Mouse (Mus musculus) midbrain, embryonic 11.5 days (tissue): ENCODE measurements around the gene Tmem183a. TPM values are rescaled to one million over a fixed set of nuclear protein-coding genes. Genes with fewer than 3 reads are reported as not detected.

Experiments used
- ATAC-seq: fragments of 200-750 bp; cut with Nextera tagmentation; 2 replicates; pipeline ENCODE4 v1.8.0; 2017; ENCODE audit warnings: moderate TSS enrichment, moderate library complexity; ENCODE audit not compliant: low FRiP score
- DNase-seq: peaks from one replicate; pipeline ENCODE4 v3.0.0; 2015; ENCODE audit warnings: low spot score; ENCODE audit errors: missing footprints
- H3K27ac ChIP-seq: fragments of 300-500 bp; sonication (generic); 2 replicates; pipeline ENCODE4 v1.5.1; 2014; ENCODE audit warnings: low read depth, low read length
- H3K27me3 ChIP-seq: fragments of 300-500 bp; sonication (generic); 2 replicates; pipeline ENCODE4 v1.6.1; 2014; ENCODE audit warnings: mild to moderate bottlenecking, low read length, moderate library complexity, mixed read lengths; ENCODE audit not compliant: control insufficient read depth, insufficient read depth
- H3K36me3 ChIP-seq: fragments of 300-500 bp; sonication (generic); 2 replicates; pipeline ENCODE4 v1.6.1; 2014; ENCODE audit warnings: mild to moderate bottlenecking, low read length, moderate library complexity, mixed read lengths; ENCODE audit not compliant: control insufficient read depth, insufficient read depth
- H3K4me1 ChIP-seq: fragments of 300-500 bp; sonication (generic); 2 replicates; pipeline ENCODE4 v1.6.1; 2014; ENCODE audit warnings: low read length; ENCODE audit not compliant: control insufficient read depth, insufficient read depth
- H3K4me2 ChIP-seq: fragments of 300-500 bp; sonication (generic); 2 replicates; pipeline ENCODE4 v1.6.1; 2014; ENCODE audit warnings: mild to moderate bottlenecking, moderate library complexity
- H3K4me3 ChIP-seq: fragments of 300-500 bp; sonication (generic); 2 replicates; pipeline ENCODE4 v1.5.1; 2014; ENCODE audit warnings: low read depth, low read length
- H3K9ac ChIP-seq: fragments of 300-500 bp; sonication (generic); 2 replicates; pipeline ENCODE4 v1.6.1; 2014; ENCODE audit warnings: low read length
- H3K9me3 ChIP-seq: fragments of 300-500 bp; sonication (generic); 2 replicates; pipeline ENCODE4 v1.6.1; 2016; ENCODE audit warnings: low read length; ENCODE audit not compliant: control insufficient read depth
- WGBS: fragments of 180-500 bp; shearing (Covaris S2); extraction: QIAGEN DNeasy Blood & Tissue Kit; methylation state at CpG from one replicate; pipeline ENCODE4 v1.1.7; 2014; 5-methylcytosine and 5-hydroxymethylcytosine counted together
- polyA plus RNA-seq: library from polyadenylated mRNA; unstranded; fragments of >200 nt; fragmentation: Nextera tagmentation; extraction: Ambion mirVana; gene quantifications from 2 replicates; pipeline ENCODE4 v1.2.1, GENCODE M21; 2014

The Tmem183a gene
- polyA plus RNA-seq: 128 and 137 TPM in 2 replicates

DNA sequence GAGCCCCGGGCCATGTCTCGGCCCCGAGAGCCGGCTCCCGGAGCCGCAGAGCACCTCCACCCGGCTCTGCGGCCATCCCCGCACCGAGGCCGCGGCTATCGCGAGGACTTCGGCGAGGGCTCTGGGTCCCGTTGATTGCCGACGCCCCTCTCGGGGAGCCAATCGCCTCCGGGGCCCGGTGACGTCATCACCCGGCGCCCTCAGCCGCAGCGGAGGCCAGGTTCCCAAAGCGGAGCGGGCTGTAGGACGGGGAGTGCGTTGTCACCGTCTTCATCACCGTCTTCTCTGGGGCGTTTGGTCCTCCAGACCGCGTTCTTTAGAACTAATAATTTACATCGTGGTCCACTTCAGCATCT lies at the start of gene Tmem183a:
Tmem183a (minus strand) TSS at position 123 of the 356 bp plus-strand sequence.
- peaks cover 8% of the 10 kb centered on the region; the same call in 1 of the 2 replicates for H3K36me3 ChIP-seq
- peak within 1 kb of the TSS; percentile 92 for H3K9ac ChIP-seq
- peak within 1 kb of the TSS; percentile 69; the same call in 1 of the 2 replicates for H3K27ac ChIP-seq
- H3K9me3 ChIP-seq: no peaks in the 10 kb centered on the region
- peaks cover 7% of the 10 kb centered on the region for H3K4me1 ChIP-seq
- under 1% methylated on average over 38 of the region's 38 CpGs for WGBS
- ATAC-seq: peak; percentile 98
- H3K27me3 ChIP-seq: no peaks in the 10 kb centered on the region
- DNase-seq: peak; percentile 100
- H3K4me3 ChIP-seq: peak within 1 kb of the TSS; percentile 91
- peak within 1 kb of the TSS; percentile 67 for H3K4me2 ChIP-seq

DNA sequence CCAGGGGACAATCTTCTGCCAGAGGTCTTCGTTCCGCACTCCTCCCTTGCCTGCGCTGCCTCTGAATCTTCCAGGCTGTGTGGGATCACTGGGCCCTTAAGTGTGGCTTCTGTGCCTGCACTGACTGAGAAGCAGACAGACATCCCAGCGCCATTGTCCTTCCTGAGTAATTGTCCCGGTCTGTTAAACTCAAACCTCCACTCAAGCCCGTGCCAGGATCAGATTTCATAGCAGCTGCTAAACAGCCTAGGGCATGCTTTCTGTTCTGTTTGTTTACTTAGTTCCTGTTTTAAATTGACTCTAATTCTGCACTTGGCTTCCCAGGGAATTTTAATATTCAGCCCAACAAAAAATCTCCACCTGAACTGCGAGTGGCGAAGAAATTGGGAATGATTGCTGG lies 46.3 kb upstream of the Tmem183a start:
- DNase-seq (no peak), ATAC-seq (no peak)
- Histone ChIP-seq H3K9me3 (no peaks in the 10 kb centered on the region), H3K4me2 (no peak overlapping the region), H3K36me3 (peaks cover 4% of the 10 kb centered on the region; the same call in 1 of the 2 replicates), H3K4me3 (no peak overlapping the region), H3K27ac (no peak overlapping the region), H3K9ac (no peak overlapping the region), H3K27me3 (no peaks in the 10 kb centered on the region), H3K4me1 (peaks cover 6% of the 10 kb centered on the region)
- 77% methylated on average over 8 of the region's 8 CpGs for WGBS

DNA sequence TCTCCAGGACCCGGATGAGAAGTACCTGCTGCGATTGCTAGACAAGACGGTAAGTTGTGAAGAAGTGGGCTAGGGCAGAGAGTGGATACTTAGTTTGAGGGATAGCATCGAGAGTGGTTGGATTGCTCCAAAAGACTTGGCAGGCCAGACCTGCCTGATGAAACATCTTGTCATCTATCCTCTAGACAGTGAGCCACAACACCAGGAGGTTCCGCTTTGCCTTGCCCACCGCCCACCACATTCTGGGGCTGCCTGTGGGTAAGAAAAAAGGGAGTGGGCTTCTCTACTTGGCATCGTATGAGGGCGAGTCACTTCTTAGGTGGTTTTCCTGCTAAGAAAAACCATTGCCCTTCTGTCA lies 44.6 kb upstream of the Tmem183a start:
- Histone ChIP-seq H3K27ac (no peak overlapping the region), H3K36me3 (peaks cover 4% of the 10 kb centered on the region; the same call in 1 of the 2 replicates), H3K4me2 (peak overlapping the region; percentile 92), H3K9me3 (no peaks in the 10 kb centered on the region), H3K27me3 (no peaks in the 10 kb centered on the region), H3K9ac (peak overlapping the region; percentile 76), H3K4me3 (peak overlapping the region; percentile 82), H3K4me1 (peaks cover 6% of the 10 kb centered on the region)
- DNase-seq (no peak), ATAC-seq (peak; percentile 33; the same call in 1 of the 2 replicates)
- WGBS: 34% methylated on average over 8 of the region's 8 CpGs

DNA sequence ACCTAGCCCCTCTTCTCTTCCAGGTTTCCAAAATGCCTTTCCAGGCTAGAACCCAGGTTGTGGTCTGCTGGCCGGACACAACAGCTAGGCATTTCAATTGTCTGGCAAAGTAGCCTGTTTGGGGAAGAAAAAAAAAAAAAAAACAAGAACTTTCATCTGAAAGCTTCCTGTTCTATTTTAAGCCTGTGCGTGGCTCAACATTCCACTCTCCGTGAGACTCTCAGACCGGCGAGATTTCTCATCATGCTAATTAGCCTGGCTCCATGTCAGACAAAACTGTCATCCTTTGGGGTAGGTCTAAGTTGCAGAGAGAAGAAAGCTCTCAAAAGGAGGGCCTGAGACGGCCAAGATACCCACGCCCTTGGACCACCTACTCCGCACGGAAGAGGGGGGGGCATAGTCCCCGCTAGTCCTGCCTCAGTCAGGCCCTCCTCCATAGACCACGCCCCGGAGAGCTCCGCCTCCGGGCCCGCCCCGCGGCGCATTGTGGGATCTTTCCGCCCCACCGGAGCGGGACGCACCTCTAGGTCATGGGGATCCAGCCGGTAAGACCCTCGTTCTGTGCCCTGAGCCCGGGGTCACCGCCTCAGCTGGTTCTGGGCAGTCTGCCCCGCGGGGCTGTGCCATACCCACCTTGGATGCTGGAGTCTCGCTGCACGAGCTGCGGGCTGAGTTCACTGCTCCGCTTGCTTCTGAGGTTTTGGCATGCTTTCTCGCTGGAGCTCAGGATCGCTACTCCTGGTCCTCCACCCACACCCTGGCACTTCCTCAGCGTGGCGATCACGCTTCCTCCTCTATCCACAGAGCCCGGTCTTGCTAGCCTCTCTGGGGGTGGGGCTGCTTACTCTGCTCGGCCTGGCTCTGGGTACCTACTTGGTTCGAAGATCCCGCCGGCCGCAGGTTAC lies 44.0 kb upstream of the Tmem183a start, which contains the start of gene Cyb5r1:
Cyb5r1 (plus strand) TSS at position 51 of the 905 bp plus-strand sequence.
- WGBS: 2% methylated on average over 40 of the region's 43 CpGs
- peak within 1 kb of the TSS; percentile 76 for H3K9ac ChIP-seq
- ATAC-seq: peak; percentile 99
- peak within 1 kb of the TSS; percentile 92 for H3K4me2 ChIP-seq
- H3K9me3 ChIP-seq: no peaks in the 10 kb centered on the region
- no peaks in the 10 kb centered on the region for H3K27me3 ChIP-seq
- H3K27ac ChIP-seq: no peak within 1 kb of the TSS
- peaks cover 6% of the 10 kb centered on the region for H3K4me1 ChIP-seq
- H3K4me3 ChIP-seq: peak within 1 kb of the TSS; percentile 82
- peaks cover under 1% of the 10 kb centered on the region; the same call in 1 of the 2 replicates for H3K36me3 ChIP-seq
- DNase-seq: peak; percentile 98

DNA sequence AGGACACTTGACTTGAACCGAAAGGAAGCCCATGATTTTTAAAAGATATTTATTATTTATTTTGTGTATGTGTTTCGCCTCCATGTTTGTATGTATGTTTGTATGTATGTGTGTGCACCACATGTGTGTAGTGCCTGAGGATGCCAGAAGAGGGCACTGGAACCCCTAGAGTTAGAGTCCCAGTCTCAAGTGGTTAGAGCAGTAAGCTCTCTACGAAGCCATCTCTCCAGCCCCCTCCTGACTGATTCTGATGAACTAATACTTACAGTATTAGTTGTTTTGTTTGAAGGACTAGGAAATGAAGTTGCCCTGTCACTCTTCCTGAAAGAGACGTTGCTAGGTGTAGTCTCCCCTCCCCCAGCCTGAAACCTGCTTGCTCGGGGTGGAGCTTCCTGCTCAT lies 38.0 kb upstream of the Tmem183a start:
- Histone ChIP-seq H3K36me3 (no peaks in the 10 kb centered on the region), H3K4me1 (no peaks in the 10 kb centered on the region), H3K4me3 (no peak overlapping the region), H3K27ac (no peak overlapping the region), H3K9ac (no peak overlapping the region), H3K27me3 (no peaks in the 10 kb centered on the region), H3K9me3 (peaks cover 3% of the 10 kb centered on the region; the same call in 1 of the 2 replicates), H3K4me2 (no peak overlapping the region)
- no peak for ATAC-seq
- 47% methylated on average over 5 of the region's 5 CpGs for WGBS
- DNase-seq: no peak

DNA sequence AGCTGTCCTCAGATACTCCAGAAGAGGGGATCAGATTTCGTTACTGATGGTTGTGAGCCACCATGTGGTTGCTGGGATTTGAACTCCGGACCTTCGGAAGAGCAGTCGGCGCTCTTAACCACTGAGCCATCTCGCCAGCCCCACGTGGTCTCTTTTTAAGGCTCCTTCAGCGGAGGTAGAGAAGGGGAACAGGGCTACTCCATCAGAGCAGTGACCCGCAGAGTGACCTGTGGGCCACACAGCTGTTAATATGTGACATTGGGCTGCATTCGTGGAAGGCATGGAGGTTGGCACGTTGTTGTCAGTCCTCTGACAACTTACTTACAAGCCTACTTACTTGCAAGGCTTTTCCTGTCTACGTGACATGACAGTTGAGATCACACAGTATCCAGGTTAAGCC lies 36.4 kb upstream of the Tmem183a start:
- no peak for DNase-seq
- Histone ChIP-seq H3K4me3 (no peak overlapping the region), H3K27ac (no peak overlapping the region), H3K9ac (no peak overlapping the region), H3K27me3 (no peaks in the 10 kb centered on the region), H3K9me3 (peaks cover 3% of the 10 kb centered on the region; the same call in 1 of the 2 replicates), H3K4me1 (no peaks in the 10 kb centered on the region), H3K36me3 (no peaks in the 10 kb centered on the region), H3K4me2 (no peak overlapping the region)
- 89% methylated on average over 12 of the region's 12 CpGs for WGBS
- no peak for ATAC-seq

DNA sequence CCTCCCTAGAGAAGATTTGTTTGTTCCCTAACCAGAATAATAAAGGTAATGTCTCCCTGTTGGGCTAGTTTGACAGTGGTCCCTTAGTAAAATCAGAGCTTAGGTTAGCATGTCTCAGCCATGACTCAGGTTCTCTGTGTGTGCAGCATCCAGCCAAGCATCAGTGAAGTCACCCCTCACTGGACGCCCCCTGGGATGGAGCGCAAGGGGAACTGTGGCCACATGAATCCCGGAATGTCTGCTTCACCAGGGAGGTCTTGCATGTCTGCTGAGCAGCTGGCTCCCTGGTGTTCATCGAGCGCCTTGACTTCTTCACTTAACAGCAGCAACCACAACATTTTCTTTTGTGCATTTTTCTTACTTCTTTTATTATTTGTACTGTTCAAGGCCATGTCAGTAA lies 32.0 kb upstream of the Tmem183a start:
- H3K27ac ChIP-seq: no peak overlapping the region
- WGBS: 60% methylated on average over 5 of the region's 5 CpGs

DNA sequence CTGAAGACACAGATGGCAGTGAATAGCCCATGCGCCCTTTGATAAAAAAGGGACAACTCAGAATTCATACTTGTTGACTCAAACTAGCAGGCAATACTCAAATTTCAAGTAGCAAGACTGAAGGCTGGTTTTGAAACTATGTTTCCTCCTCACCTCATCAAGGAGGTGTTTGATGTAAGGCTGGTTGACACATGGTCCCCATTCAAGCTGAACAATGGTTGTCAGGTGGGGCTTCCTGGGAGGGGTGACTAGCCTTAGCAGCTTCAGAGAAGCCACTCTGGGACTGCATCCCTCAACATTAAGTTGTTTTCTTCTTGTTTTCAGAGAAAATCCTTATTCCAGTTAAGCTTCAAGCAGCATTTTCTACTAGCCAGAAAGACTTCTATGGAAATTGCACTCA lies 23.9 kb upstream of the Tmem183a start, which contains the start of gene 4933406M09Rik:
4933406M09Rik (plus strand) TSS at position 275 of the 400 bp plus-strand sequence.
- Histone ChIP-seq H3K4me2 (no peak within 1 kb of the TSS), H3K4me3 (no peak within 1 kb of the TSS), H3K27ac (no peak within 1 kb of the TSS), H3K36me3 (no peaks in the 10 kb centered on the region), H3K27me3 (no peaks in the 10 kb centered on the region), H3K9ac (no peak within 1 kb of the TSS), H3K4me1 (peaks cover 2% of the 10 kb centered on the region; the same call in 1 of the 2 replicates), H3K9me3 (no peaks in the 10 kb centered on the region)
- ATAC-seq (no peak), DNase-seq (no peak)
- WGBS: 100% methylated on average over 1 of the region's 1 CpGs

More for the DNA sequence above, 32.0 kb upstream of the Tmem183a start:
- Histone ChIP-seq H3K9ac (no peak overlapping the region), H3K27me3 (no peaks in the 10 kb centered on the region), H3K9me3 (no peaks in the 10 kb centered on the region), H3K36me3 (no peaks in the 10 kb centered on the region), H3K4me2 (no peak overlapping the region), H3K4me3 (no peak overlapping the region), H3K4me1 (no peaks in the 10 kb centered on the region)
- no peak for DNase-seq
- ATAC-seq: no peak

DNA sequence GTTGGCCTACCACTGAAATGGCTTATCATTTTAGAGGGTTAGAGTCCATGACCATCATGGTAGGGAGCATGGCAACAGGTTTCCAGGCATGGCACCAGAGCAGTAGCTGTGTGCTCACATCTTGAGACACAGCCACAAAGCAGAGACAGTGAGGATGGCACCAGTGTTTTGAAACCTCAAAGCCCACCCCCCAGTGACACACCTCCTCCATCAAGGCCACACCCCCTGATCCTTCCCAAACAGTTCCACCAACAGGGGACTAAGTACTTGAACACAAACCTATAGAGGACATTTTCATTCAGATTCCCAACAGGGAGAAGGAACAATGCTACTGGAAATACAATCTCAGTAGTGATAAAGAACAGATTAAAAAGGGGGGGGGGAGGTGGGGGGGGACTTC lies 23.4 kb upstream of the Tmem183a start:
- Histone ChIP-seq H3K27ac (no peak overlapping the region), H3K9me3 (no peaks in the 10 kb centered on the region), H3K9ac (no peak overlapping the region), H3K4me3 (no peak overlapping the region), H3K36me3 (no peaks in the 10 kb centered on the region), H3K4me2 (no peak overlapping the region), H3K4me1 (peaks cover 2% of the 10 kb centered on the region; the same call in 1 of the 2 replicates), H3K27me3 (no peaks in the 10 kb centered on the region)
- ATAC-seq: no peak
- DNase-seq: no peak
